Mouse (Mus musculus) frontal cortex, postnatal 25 days (tissue): ENCODE measurements around the gene Kif2a.

Source experiments
- DNase-seq, 2 experiments: peaks; one replicate each; pipeline ENCODE4 v3.0.0; 2022; ENCODE audit warnings: low spot score in 2 of 2

Gene Kif2a

DNA sequence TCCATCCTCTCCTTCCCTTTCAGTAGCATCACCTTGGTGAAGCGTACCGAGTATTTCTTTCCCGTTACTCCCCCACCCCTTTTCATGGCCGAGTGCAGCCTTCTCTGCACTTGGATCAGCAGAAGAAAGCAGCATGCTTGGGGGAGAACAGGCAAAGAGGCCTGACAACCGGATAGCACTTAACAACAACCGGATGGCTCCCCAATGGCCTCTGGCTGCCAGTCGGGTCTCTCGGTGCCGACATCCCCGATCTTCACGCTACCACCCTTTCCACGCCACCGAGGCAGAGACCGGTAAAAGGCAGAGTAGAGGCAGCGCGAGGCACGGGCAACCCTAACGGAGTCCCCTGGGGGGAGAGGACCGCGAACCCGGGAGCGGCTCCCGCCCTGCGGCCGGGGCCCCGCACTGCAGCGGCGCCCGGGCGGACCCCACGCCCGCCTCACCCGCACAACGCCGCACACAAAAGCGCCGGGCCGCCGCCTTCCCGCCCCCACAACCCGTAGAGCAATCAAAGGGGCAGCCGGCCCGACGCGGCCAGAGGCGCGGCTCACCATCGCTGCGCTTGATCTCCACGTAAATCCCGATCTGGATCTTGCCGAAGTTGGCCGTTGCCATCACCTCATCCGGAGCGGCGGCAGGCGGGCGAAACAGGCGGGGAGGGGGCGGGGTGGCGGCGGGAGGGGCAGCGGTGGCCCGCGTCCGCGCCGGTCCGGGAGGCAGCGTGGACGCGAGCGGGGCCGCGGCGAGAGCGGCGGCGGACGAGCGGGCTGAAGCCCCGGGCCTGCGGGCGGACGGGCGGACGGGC, at the start of gene Kif2a:
Gene Kif2a, minus strand, starts transcription at position 666 of the 805 bp plus-strand sequence.
- peak; percentile 29 to 33 for DNase-seq

DNA sequence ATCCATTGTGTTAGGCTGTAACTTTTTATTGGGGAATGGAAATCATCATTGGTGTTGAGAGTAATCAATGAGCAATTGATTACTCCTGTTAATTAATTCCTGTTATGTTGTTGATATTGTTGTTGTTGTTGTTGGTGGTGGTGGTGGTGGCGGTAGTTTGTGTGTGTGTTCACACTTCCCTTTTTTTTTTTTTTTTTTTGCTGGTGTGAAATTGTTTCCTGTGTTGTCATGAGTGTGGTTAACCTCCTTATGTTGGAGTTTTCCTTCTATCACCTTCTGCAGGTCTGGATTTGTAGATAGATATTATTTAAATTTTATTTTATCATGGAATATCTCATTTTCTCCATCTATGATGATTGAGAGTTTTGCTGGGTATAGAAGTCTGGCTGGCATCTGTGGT, 47.1 kb upstream of the Kif2a start:
- DNase-seq = no peak

DNA sequence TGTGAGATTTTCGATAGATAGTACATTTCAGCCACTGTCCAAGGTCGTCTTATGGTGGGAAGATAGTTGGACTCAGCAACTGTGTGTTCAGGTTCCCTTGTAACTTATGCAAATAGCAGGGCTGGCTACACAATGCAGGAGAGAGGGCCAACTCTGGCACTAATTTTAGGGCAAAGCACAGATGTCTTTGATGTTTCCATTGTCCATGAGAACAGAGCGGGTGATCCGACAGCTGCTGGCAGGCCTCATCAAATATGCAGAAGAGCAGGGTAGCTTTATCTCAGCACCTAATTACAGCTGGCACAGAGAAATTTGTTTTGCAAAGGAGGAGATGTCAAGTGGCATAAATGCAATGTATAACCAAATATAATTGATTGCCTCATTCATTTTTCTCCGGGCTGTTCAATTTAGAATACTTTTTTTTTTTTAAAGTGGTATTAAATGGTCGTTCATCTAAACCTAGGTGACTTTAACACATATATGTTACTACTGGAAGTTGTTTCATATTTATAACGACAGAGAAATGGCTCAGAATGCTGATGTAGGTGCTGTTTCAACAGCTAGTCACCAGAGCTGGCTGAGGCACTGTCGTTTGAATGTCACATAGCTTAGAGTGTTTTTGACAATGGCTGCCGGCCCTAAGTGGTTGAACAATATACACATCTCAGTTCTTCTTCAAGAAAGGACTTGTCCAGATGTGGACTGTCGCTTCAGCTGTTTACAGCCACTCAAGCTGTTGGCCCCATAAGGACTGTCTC, 43.4 kb upstream of the Kif2a start:
- DNase-seq = no peak

DNA sequence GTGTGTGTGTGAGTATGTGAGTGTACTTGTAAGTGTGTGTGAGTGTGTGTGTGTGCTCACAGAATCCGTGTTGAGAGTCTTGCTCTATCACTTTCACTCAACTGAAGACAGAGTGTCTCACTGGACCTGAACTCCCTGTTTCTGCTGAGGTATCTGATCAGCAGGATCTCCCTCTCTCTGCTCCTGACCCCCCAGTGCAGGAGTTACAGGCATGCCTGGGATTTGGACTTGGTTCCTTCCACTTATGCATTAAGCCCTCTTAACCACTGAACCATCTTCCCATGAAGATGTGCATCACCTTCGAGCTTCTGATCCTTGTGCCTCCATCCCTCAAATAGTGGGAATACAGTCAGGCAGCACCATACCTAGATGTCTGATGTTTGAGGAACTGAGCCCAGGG, 42.3 kb upstream of the Kif2a start:
- DNase-seq = no peak

DNA sequence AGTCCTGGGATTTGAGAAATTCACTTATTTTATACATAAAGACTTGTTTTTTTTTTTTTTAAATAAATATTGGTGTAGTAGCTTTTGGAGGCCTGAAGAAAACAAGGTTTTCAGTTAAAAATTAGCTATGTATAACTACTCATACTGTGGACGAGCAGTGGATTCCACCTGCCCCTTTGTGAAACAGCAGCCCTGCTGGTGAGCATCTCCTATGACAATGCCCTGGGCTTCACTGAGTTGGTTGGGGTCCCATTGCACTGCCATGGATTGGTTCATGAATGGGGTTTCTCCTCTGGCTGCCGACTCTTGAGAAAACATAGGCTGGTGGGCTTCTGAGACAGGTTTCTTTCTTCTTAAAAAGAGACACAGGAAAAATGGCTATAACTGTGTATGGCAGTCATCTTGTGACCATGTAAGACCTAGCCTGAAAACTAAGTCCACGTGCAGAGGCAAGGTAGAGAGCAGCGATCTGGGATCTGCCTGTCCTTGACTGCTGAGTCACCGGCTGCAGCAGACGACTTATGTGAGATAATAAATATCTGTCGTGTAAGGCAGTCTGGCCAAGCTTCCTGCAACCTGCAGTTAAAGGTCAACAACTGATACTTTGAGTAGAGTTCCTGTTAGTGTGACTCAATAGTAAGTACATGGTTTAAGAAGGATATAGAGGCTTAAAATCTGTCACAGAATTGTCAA, 41.3 kb upstream of the Kif2a start:
- no peak for DNase-seq

DNA sequence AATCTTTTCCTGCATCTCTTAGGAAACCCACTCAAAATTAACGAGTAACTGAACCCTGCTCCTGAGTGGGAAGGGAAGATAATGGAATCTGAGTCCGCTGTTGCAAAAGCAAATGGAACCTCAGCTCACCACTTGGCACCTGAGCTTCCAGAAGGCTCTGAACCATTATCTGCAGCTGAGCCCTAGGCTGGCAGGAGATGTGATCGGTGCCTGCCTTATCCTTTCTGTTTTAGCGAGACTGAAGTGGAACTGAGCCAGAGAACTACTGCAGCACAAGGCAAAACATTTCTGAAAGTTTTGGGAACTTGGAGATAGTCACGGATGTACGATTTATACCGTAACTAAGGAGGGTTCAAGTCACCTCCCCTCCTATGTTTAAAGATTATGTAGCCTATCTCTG, 38.2 kb upstream of the Kif2a start:
- no peak for DNase-seq

DNA sequence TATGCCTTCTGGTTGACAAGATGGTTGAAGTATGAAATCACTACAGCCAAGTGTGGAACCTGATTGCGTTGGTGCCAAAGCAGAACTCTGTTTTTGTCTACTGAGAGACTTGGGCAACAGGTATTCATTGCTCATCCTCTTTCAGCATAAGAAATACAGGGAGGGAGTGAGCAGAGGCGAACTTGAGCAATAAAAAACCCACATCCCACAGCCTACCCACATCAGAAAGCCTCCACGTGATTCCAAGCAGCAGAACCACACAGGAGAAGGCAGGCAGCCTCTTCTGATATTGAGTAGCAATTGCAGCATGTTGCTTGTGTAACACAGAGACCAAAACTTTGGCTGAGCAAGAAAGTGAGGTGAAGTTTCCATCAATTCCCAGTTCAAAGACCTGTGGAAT, 37.5 kb upstream of the Kif2a start:
- DNase-seq = no peak

DNA sequence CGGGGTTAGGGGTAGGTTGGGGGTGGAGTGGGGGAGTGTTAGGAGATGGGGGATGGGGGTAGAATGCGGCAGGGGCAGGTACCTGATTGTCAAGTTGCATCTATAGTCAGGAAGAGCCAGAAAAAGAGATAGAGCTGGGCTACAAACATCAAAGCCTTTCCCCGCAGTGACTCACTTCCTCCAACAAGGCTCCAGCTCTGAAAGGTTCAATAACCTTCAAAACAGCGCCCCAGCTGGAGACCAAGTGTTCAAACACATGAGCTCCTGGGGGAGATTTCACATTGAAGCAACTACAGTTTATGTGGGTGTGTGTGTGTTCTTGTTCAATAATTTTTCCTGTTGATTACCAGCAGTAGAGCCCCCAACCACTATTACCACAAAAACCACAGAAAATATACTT, 34.4 kb upstream of the Kif2a start:
- DNase-seq = no peak

DNA sequence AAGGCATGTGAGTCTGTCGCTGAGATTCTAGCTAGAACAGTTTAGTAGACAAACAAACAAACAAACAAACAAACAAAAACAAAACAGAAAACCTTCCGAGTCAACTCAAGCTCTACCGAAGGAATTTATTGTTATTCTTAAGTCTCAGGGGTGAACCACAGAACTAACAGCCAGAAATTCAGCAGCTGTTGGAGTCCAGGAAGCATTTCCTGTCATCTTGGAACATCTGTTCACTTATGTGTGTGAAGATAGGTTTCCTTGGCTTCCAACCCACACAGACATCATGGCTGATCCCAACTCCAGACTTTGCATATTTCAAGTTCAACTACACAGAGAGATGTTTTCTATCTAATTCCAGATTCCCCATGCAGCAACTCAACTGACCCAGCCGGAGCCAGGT, 32.6 kb upstream of the Kif2a start:
- no peak for DNase-seq

DNA sequence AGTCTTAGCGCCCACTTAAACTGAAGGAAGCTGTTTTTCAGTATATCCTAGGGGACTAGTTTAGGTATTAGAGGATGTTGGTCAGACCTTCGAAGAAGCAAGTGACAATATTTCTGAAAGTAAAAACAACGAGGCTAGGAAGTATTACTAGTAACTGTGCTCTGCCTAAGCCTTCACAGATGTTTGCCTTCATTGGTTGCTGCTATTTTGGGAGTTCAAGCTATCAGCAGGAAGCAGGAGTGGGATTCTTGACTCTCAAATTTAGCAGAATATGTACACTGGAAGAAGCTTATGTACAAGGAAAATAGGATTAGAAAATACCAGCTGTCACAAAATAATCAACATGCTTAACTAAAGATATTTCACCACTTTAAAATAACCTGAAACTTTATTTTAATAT, 29.4 kb upstream of the Kif2a start:
- DNase-seq = no peak

DNA sequence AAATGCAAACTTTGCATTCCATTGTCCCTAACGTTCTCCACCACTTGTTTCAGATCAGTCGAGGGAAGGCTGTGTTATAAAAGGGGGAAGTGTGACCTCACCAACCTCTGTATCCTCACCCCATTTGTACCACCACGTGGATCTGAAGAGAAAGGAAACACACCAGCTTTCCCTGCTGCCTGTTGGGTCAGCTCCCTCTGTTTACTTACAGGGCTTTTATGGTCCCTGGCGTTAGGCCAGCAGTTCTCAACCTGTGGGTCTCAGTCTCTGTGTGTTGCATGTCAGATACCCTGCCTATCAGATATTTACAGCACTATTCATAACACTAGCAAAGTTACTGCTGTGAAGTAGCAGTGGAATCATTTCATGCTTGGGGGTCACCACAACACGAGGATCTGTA, 22.3 kb upstream of the Kif2a start:
- DNase-seq = no peak

DNA sequence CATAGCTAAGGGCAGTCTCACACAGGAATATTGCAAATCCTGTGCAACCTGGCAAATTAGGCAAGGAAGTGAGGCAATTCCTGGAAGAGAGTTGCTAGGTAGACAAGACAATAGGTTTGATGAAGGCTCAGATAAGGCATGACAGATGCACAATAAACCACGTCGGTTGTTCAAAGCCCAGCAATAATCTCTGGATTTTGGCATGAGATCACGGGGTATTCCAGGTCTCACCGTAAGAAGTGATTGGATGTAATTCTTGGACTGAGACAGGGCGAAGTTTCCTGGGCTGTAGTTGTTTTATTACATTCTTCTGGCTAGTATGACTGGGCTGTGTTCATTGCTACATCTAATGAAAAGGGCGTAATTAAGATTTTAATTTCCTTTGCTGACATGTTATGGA, 20.6 kb upstream of the Kif2a start:
- no peak for DNase-seq

DNA sequence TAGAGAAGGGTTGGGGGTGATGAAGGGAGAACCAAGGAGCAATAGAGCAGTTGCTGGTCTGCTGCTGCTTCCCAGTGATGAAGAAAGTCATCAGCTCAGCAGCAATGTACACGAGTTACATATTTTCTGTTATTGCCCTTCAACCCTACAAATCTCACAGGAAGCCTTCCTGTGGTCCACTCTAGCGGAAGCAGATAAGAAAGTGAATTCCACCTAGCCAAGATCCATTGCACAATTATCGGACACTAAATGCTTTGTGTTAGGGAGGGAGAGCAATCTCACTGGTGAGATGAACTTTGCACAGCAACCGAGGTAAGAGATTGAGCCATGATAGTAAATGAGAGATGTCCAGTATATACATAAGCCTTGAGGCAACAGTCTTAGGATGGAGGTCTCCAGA, 17.6 kb upstream of the Kif2a start:
- DNase-seq = no peak

DNA sequence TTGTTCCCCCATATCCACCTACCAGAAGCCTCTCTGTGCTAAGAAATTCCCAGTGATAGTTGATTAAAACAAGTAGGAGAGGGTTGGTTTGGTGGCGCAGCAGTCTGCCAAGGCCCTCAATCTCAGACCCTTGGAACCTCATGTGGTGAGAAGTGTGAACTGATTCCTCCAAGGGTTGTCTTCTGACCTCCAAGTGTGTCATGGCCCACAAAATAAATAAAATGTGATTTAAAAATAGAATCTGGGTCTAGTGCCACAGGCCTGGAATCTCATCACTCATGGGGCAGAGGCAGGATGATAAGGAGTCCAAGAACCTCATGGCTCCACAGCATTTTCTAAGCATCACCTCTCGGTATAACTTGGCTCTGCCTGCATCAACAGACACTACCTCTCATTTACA, 16.4 kb upstream of the Kif2a start:
- DNase-seq = no peak

DNA sequence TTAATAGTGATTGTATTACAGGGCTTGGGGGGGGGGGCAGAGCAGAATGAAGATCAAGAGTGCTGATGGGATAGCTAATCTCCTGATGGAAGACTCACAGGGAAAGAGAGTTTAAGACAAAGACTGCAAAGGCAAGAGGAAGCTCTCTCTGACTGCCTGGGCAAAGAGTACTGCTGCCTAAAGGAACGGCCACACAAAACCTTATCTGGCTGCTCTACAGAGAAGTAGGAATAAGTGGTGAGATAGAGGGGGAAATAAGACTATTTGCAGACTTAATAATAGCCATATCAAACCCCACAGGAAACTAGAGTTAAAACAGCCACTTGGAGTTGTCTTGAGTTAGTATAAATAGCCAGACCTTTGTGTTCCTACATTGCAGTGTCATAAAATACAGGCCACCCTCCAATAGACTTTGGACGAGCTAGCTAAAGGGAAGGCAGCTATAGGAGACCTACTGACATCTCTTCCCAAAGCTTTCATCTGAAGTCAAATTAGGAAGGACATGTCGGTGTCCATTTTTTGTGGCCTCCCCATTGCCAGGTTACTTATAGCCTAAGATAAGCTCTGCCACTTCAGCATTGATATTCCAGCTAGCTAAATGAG, 13.7 kb upstream of the Kif2a start:
- DNase-seq = no peak

DNA sequence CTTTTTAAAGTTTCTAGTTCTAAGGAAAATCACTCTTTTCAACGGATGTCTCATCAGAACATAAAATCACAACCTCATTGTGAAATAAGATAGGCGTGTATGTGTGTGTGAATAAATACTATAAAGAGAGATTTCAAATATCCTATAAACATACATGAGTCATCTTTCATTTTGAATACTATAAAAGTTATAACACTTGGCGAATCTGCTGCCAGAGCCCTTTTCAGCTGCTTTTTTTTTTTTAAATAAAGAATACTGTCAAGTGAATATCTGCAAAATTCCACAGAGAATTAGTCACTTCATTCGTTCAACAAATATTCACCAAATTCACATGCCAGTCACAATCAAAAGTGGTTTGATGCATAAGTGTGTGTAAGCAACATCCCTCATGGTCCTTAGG, 13.2 kb upstream of the Kif2a start:
- DNase-seq = no peak

DNA sequence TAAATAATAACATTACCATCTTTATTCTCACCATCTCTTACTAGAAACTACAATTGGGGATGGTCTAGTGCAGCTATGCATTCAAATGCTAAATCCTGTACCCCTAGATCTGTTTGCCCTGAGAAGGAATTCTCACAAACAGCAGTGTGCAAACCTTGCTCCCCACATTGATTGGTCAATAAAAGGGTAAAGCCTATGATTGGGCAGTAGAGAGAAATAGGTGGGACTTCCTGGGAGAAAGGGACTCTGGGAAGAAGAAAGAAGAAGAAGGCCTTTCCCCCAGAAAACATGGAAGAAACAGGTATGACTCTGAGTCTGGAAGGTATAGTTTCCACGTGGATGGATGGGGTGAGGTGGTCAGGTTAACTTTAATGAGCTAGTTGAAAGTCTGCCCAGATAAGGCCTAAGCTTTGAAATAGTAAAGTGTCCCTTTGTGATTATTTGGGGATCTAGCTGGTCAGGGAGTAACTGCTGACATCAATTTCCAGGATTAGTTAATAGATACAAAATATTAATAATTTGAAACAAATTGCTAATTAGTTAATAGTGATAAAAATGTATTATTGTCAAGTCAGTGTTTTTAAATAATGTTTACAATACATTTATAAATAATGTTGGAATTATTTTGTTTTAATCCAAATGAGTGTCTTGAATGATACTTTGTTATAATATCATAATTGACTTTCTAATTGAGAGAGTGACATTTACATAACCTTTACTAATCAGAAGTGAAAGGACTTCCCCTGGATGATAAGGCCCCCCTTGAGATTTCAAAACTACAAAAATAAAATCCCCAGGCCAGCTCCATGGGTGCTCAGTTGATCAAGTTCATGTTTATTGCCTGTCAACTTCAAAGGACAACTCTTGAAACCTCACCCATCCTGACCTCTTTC, 12.3 kb upstream of the Kif2a start:
- DNase-seq = no peak

DNA sequence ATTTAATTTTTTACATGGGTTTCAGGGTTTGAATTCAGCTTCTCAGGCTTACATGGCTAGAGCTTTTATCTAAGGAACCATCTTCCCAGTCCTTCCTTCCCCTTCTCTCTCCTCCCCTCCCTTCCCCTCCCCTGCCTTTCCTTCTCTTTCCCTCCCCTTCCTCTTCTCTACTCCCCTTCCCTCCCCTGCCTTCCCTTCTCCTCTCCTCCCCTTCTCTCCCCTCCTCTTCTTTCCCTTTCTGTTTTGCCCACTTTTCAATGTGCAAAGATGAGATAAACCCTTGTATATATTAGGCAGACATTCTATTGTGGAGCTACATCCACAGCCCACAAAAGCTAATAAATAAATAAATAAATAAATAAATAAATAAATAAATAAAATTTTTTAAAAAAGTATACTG, 9.3 kb upstream of the Kif2a start:
- no peak for DNase-seq

DNA sequence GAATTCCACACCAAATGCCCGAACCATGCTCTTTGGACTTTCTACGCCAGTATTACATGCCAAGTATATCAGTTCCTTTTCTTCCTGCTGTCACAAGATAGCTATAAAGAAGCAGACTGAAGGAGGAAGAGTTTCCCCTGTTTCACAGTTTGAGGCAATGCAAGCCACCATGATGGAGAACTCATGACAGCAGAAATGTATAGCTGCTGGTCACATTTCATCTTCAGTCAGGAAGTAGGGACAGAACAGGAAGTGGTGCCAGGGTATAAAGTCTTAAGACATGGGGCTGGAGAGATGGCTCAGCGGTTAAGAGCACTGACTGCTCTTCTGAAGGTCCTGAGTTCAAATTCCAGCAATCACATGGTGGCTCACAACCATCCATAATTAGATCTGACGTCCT, 5.3 kb upstream of the Kif2a start:
- DNase-seq = no peak

DNA sequence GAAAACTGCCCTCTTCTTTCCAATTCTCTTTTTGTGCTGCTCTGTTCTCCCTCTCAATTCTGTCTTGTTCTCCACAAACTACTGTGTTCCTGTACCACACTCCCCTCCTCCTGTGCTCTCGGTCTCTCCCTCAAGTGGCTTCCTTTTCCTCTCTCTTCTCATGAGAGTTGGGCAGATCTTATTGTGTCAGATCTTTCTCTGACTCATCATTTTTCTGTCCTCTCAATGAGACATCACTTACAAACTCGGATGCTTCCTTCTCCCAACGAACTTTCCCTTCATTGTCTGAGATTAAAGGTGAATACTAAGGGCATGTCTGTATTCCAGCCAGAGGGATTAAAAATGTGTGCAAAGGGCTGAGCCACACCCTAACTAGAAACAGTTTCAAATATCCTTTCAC, 3.7 kb upstream of the Kif2a start:
- no peak for DNase-seq
